Mouse (Mus musculus) skeletal muscle tissue, postnatal 0 days (tissue): ENCODE measurements around the gene Pdcd4. TPM values are rescaled to one million over a fixed set of nuclear protein-coding genes. Genes with fewer than 3 reads are reported as not detected.

ENCODE experiments used
- polyA plus RNA-seq: library from polyadenylated mRNA; unstranded; fragments of >200 nt; fragmentation: Nextera tagmentation; extraction: Ambion mirVana; gene quantifications from 2 replicates; pipeline ENCODE4 v1.2.1, GENCODE M21; 2015

Pdcd4 gene
- 49.7 and 50.6 TPM in 2 replicates for polyA plus RNA-seq

GRCm38 (mm10) chr19:53892061-53892460 is at the start of gene Pdcd4:
Gene Pdcd4 (plus strand): TSS chr19:53892231.

GRCm38 (mm10) chr19:53943802-53944785 is 52.1 kb downstream of the Pdcd4 start, which contains the start of the genes Shoc2 and Bbip1:
Gene Shoc2 (plus strand): TSS chr19:53944306.
Gene Bbip1 (minus strand): TSS chr19:53944627.

Other genes starting within 250 kb of the Pdcd4 start
- 13.6 and 15.3 TPM in 2 replicates for gene Rbm20, start 214.9 kb upstream of the Pdcd4 start, polyA plus RNA-seq
- 21.9 and 23.0 TPM in 2 replicates for gene Shoc2, start 52.1 kb downstream of the Pdcd4 start, polyA plus RNA-seq
- 98.6 and 99.1 TPM in 2 replicates for gene Bbip1, start 52.4 kb downstream of the Pdcd4 start, polyA plus RNA-seq
- gene Adra2a, start 151.9 kb downstream of the Pdcd4 start, polyA plus RNA-seq = 0.08 and 0.13 TPM in 2 replicates